Mouse (Mus musculus) lung, postnatal 0 days (tissue): ENCODE measurements around the gene Tspan9. TPM values are rescaled to one million over a fixed set of nuclear protein-coding genes. Genes with fewer than 3 reads are reported as not detected.

Experiments used
- ATAC-seq: fragments of 200-750 bp; cut with Nextera tagmentation; 2 replicates; pipeline ENCODE4 v1.8.0; 2017; ENCODE audit warnings: moderate library complexity
- DNase-seq: peaks from one replicate; pipeline ENCODE4 v3.0.0-alpha.2; 2016; ENCODE audit warnings: low spot score
- H3K27ac ChIP-seq: fragments of 300-500 bp; sonication (generic); 2 replicates; pipeline ENCODE4 v1.5.1; 2014; ENCODE audit warnings: antibody characterized with exemption, mild to moderate bottlenecking, low read length, mixed read lengths
- H3K27me3 ChIP-seq: fragments of 300-500 bp; sonication (generic); replicated peaks from 2 replicates; pipeline ENCODE4 v1.6.1; 2014; ENCODE audit warnings: low read length, mixed read lengths; ENCODE audit not compliant: insufficient read depth
- H3K36me3 ChIP-seq: fragments of 300-500 bp; sonication (generic); 2 replicates; pipeline ENCODE4 v1.6.1; 2014; ENCODE audit warnings: low read length, mixed read lengths; ENCODE audit not compliant: insufficient read depth
- H3K4me1 ChIP-seq: fragments of 300-500 bp; sonication (generic); 2 replicates; pipeline ENCODE4 v1.6.1; 2014; ENCODE audit warnings: antibody characterized with exemption, low read depth, low read length, mixed read lengths; ENCODE audit not compliant: insufficient read depth
- H3K4me2 ChIP-seq: fragments of 300-500 bp; sonication (generic); replicated peaks from 2 replicates; pipeline ENCODE4 v1.6.1; 2014; ENCODE audit warnings: low read depth, mild to moderate bottlenecking, low read length, moderate library complexity, mixed read lengths
- H3K4me3 ChIP-seq: fragments of 300-500 bp; sonication (generic); 2 replicates; pipeline ENCODE4 v1.5.1; 2014; ENCODE audit warnings: low read depth, low read length
- H3K9ac ChIP-seq: fragments of 300-500 bp; sonication (generic); replicated peaks from 2 replicates; pipeline ENCODE4 v1.6.1; 2014; ENCODE audit warnings: low read depth, mild to moderate bottlenecking
- H3K9me3 ChIP-seq: fragments of 300-500 bp; sonication (generic); 2 replicates; pipeline ENCODE4 v1.6.1; 2016; ENCODE audit warnings: low read length, mixed read lengths
- CTCF ChIP-seq: IDR thresholded peaks from 2 replicates; pipeline ENCODE4 v1.5.1; 2016; ENCODE audit warnings: antibody characterized with exemption, mild to moderate bottlenecking
- EP300 ChIP-seq: IDR thresholded peaks from 2 replicates; pipeline ENCODE4 v1.6.1; 2016; ENCODE audit warnings: antibody characterized with exemption, mild to moderate bottlenecking, control low read depth
- WGBS: fragments of 180-500 bp; shearing (Covaris S2); extraction: QIAGEN DNeasy Blood & Tissue Kit; methylation state at CpG from one replicate; pipeline ENCODE4 v1.1.7; 2014; 5-methylcytosine and 5-hydroxymethylcytosine counted together
- polyA plus RNA-seq: library from polyadenylated mRNA; unstranded; fragments of >200 nt; fragmentation: Nextera tagmentation; extraction: Ambion mirVana; gene quantifications from 2 replicates; pipeline ENCODE4 v1.2.1, GENCODE M21; 2015

Gene Tspan9
- polyA plus RNA-seq, 1 experiment from 2014 or later, result 136 TPM

GRCm38 (mm10) chr6:128168785-128169679, 25.6 kb upstream of the Tspan9 start:
- Histone ChIP-seq H3K4me2 (no peak overlapping the region), H3K9ac (no peak overlapping the region), H3K4me3 (no peak overlapping the region), H3K36me3 (no peaks in the 10 kb centered on the region), H3K4me1 (no peaks in the 10 kb centered on the region), H3K27ac (no peak overlapping the region), H3K27me3 (no peaks in the 10 kb centered on the region), H3K9me3 (no peaks in the 10 kb centered on the region)
- TF ChIP-seq CTCF, result peak; percentile 57
- TF ChIP-seq EP300, result peak; percentile 71
- DNase-seq (peak; percentile 38), ATAC-seq (peak; percentile 81)
- WGBS, result 34% methylated on average over 6 of the region's 6 CpGs

GRCm38 (mm10) chr6:128165564-128165963, 22.2 kb upstream of the Tspan9 start:
- H3K4me1 ChIP-seq, result no peaks in the 10 kb centered on the region
- WGBS, result 47% methylated on average over 2 of the region's 2 CpGs
- no peaks in the 10 kb centered on the region for H3K27me3 ChIP-seq
- no peak for TF ChIP-seq EP300
- TF ChIP-seq CTCF, result no peak
- no peak overlapping the region for H3K9ac ChIP-seq
- DNase-seq (no peak), ATAC-seq (no peak)
- H3K9me3 ChIP-seq, result no peaks in the 10 kb centered on the region
- no peak overlapping the region for H3K27ac ChIP-seq
- no peaks in the 10 kb centered on the region for H3K36me3 ChIP-seq
- H3K4me3 ChIP-seq, result no peak overlapping the region
- no peak overlapping the region for H3K4me2 ChIP-seq

- H3K4me3 ChIP-seq, result no peak overlapping the region
Observed at GRCm38 (mm10) chr6:128164632-128165031, 21.2 kb upstream of the Tspan9 start.

GRCm38 (mm10) chr6:128159092-128159491, 15.7 kb upstream of the Tspan9 start:
- no peak for TF ChIP-seq CTCF
- TF ChIP-seq EP300, result no peak
- Histone ChIP-seq H3K4me2 (no peak overlapping the region), H3K9me3 (no peaks in the 10 kb centered on the region), H3K9ac (no peak overlapping the region), H3K4me1 (no peaks in the 10 kb centered on the region), H3K27me3 (no peaks in the 10 kb centered on the region), H3K27ac (no peak overlapping the region), H3K36me3 (no peaks in the 10 kb centered on the region), H3K4me3 (no peak overlapping the region)
- DNase-seq (no peak), ATAC-seq (no peak)
- 89% methylated on average over 6 of the region's 6 CpGs for WGBS

More at GRCm38 (mm10) chr6:128164632-128165031, 21.2 kb upstream of the Tspan9 start:
- no peak for TF ChIP-seq EP300
- TF ChIP-seq CTCF, result no peak
- Histone ChIP-seq H3K9me3 (no peaks in the 10 kb centered on the region), H3K27me3 (no peaks in the 10 kb centered on the region), H3K4me2 (no peak overlapping the region), H3K4me1 (no peaks in the 10 kb centered on the region), H3K27ac (no peak overlapping the region), H3K36me3 (no peaks in the 10 kb centered on the region), H3K9ac (no peak overlapping the region)
- no peak for ATAC-seq
- no peak for DNase-seq
- WGBS, result 77% methylated on average over 7 of the region's 8 CpGs

- Histone ChIP-seq H3K4me1 (no peaks in the 10 kb centered on the region), H3K4me3 (no peak overlapping the region), H3K36me3 (no peaks in the 10 kb centered on the region), H3K9ac (no peak overlapping the region), H3K27me3 (no peaks in the 10 kb centered on the region), H3K4me2 (no peak overlapping the region), H3K9me3 (no peaks in the 10 kb centered on the region), H3K27ac (no peak overlapping the region)
- ATAC-seq, result no peak
- no peak for TF ChIP-seq EP300
- TF ChIP-seq CTCF, result no peak
- 81% methylated on average over 12 of the region's 12 CpGs for WGBS
- no peak for DNase-seq
Observed at GRCm38 (mm10) chr6:128158031-128158430, 14.6 kb upstream of the Tspan9 start.

GRCm38 (mm10) chr6:128156476-128156875, 13.1 kb upstream of the Tspan9 start:
- Histone ChIP-seq H3K36me3 (no peaks in the 10 kb centered on the region), H3K9me3 (no peaks in the 10 kb centered on the region), H3K4me2 (no peak overlapping the region), H3K27ac (no peak overlapping the region), H3K9ac (no peak overlapping the region), H3K4me3 (no peak overlapping the region), H3K27me3 (no peaks in the 10 kb centered on the region), H3K4me1 (no peaks in the 10 kb centered on the region)
- 70% methylated on average over 4 of the region's 4 CpGs for WGBS
- TF ChIP-seq EP300 (no peak), CTCF (no peak)
- DNase-seq, result no peak
- ATAC-seq, result no peak
